Mouse (Mus musculus) embryonic fibroblast, embryonic 13.5 days (primary cell): ENCODE results near the gene Zmynd10. TPM values are rescaled to one million over a fixed set of nuclear protein-coding genes. Genes with fewer than 3 reads are reported as not detected.

Experiments used
- H3K27ac ChIP-seq: 2 replicates; pipeline ENCODE4 v1.5.1; 2012; ENCODE audit warnings: low read length, control low read depth, inconsistent platforms; ENCODE audit not compliant: insufficient read depth
- H3K4me1 ChIP-seq: 2 replicates; pipeline ENCODE4 v1.6.1; 2011; ENCODE audit warnings: low read length; ENCODE audit not compliant: control insufficient read depth, insufficient read depth
- H3K4me3 ChIP-seq: 2 replicates; pipeline ENCODE4 v1.5.1; 2011; ENCODE audit warnings: mild to moderate bottlenecking, control low read depth, low read length; ENCODE audit not compliant: insufficient read depth
- CTCF ChIP-seq: IDR thresholded peaks from 2 replicates; pipeline ENCODE4 v1.5.1; 2011; ENCODE audit warnings: mild to moderate bottlenecking, control low read depth, low read length, moderate library complexity, borderline replicate concordance; ENCODE audit not compliant: insufficient read depth
- POLR2A ChIP-seq: IDR thresholded peaks from 2 replicates; pipeline ENCODE4 v1.6.1; 2011; ENCODE audit warnings: low read depth, mild to moderate bottlenecking, control low read depth, low read length, moderate library complexity
- polyA plus RNA-seq: library from polyadenylated mRNA; stranded (reverse); fragments of >200 nt; gene quantifications from 2 replicates; pipeline ENCODE4 v1.2.4, GENCODE M21; 2011; ENCODE audit warnings: low read depth; ENCODE audit not compliant: missing spikeins, insufficient read length

The Zmynd10 gene
- polyA plus RNA-seq, 1 experiment, result 0.79 TPM

DNA sequence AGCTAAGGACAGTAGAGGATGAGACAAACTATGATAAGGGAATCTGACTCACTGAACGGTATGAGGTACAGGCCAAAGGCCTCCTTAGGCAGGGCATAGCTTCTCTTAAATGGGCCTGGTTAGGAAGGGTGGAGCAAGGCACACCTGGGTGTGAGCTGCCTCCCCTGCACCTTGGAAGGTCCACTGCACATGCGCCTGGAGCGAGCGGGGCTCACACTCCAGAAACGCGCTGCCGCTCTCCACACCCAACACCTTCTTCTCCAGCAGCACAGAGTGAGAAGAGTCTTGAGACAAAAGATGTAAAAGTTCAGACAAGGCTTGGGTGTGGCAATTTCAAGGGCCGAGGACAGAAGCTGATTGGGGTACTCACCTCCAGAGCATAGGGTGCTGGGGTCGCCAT is 52.3 kb downstream of the Zmynd10 start:
- Histone ChIP-seq H3K27ac (no peak overlapping the region), H3K4me3 (no peak overlapping the region), H3K4me1 (no peaks in the 10 kb centered on the region)
- no peak for TF ChIP-seq POLR2A
- no peak for TF ChIP-seq CTCF

DNA sequence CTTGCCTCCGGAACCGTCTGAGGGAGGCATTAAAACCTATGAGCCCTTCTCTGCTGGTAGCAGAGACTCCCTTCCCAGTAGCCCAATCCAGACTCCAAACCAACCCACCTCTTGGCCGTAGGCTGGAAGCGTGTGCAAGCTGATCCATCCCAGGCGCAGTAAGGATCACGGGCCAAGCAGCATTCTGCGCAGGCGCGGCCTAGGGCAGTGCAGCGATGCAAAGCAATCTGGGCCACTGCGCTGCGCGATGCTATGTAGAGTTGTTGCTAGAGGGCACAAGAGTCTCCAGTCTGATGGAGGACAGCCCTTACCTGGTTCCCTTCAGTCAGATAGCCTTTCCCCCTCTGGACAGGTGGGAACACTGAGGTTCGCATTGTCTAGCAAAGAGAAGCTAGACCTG is 52.7 kb downstream of the Zmynd10 start:
- TF ChIP-seq POLR2A (no peak), CTCF (no peak)
- no peak overlapping the region for H3K4me3 ChIP-seq
- H3K4me1 ChIP-seq, result no peaks in the 10 kb centered on the region
- no peak overlapping the region for H3K27ac ChIP-seq

DNA sequence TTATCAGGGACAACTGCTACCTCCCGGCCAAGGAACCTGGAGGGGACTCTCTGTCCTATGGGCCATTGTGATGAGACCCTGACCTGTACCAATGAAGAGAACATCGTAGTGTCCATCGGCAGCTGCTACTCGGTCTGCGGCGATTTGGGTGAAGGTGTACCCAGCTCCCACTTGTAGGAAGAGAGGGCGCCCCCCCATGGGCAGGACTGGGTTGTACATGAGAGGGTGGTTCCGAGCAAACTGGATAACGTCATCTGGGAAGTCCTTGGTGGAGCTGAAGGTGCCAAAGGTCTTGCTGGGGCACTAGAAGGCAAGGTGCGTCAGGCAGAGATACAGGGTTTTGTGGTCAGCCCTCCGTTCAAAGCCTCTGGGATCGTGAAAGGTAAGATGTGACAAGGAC is 53.6 kb downstream of the Zmynd10 start:
- Histone ChIP-seq H3K4me1 (no peaks in the 10 kb centered on the region), H3K4me3 (no peak overlapping the region), H3K27ac (no peak overlapping the region)
- TF ChIP-seq POLR2A (no peak), CTCF (no peak)

Other genes with a start within 250 kb of the Zmynd10 start
- 10.4 and 14.0 TPM in 2 replicates for gene Hemk1, start 208.9 kb upstream of the Zmynd10 start, polyA plus RNA-seq
- gene 6430571L13Rik, start 206.7 kb upstream of the Zmynd10 start, polyA plus RNA-seq, result not detected in 2 replicates
- not detected in 2 replicates for gene Cacna2d2, start 147.7 kb upstream of the Zmynd10 start, polyA plus RNA-seq
- 21.4 and 26.1 TPM in 2 replicates for gene Tmem115, start 13.4 kb upstream of the Zmynd10 start, polyA plus RNA-seq
- gene Cyb561d2, start 5.1 kb upstream of the Zmynd10 start, polyA plus RNA-seq, result 14.4 and 18.3 TPM in 2 replicates
- gene Nprl2, start 5.1 kb upstream of the Zmynd10 start, polyA plus RNA-seq, result 16.7 and 18.9 TPM in 2 replicates
- gene Rassf1, start 4.3 kb downstream of the Zmynd10 start, polyA plus RNA-seq, result 72.6 and 86.5 TPM in 2 replicates
- gene Tusc2, start 16.0 kb downstream of the Zmynd10 start, polyA plus RNA-seq, result 14.5 and 15.6 TPM in 2 replicates
- gene Hyal2, start 20.6 kb downstream of the Zmynd10 start, polyA plus RNA-seq, result 28.0 and 34.4 TPM in 2 replicates
- 13.9 and 15.6 TPM in 2 replicates for gene Hyal1, start 29.6 kb downstream of the Zmynd10 start, polyA plus RNA-seq
- gene Naa80, start 31.6 kb downstream of the Zmynd10 start, polyA plus RNA-seq, result 11.3 and 15.4 TPM in 2 replicates
- gene Hyal3, start 33.5 kb downstream of the Zmynd10 start, polyA plus RNA-seq, result 0.40 and 0.76 TPM in 2 replicates
- 31.1 and 31.5 TPM in 2 replicates for gene Ifrd2, start 40.3 kb downstream of the Zmynd10 start, polyA plus RNA-seq
- 9.5 and 16.6 TPM in 2 replicates for gene Sema3b, start 61.9 kb downstream of the Zmynd10 start, polyA plus RNA-seq
- gene Gnai2, start 88.1 kb downstream of the Zmynd10 start, polyA plus RNA-seq, result 388 and 402 TPM in 2 replicates
- gene Slc38a3, start 122.2 kb downstream of the Zmynd10 start, polyA plus RNA-seq, result 1.1 TPM in 1 of 2 replicates, not detected in the other
- not detected in 2 replicates for gene Gnat1, start 132.4 kb downstream of the Zmynd10 start, polyA plus RNA-seq
- gene Sema3f, start 163.2 kb downstream of the Zmynd10 start, polyA plus RNA-seq, result 68.0 and 88.1 TPM in 2 replicates
- 199 and 248 TPM in 2 replicates for gene Rbm5, start 223.7 kb downstream of the Zmynd10 start, polyA plus RNA-seq